Mouse (Mus musculus) forebrain, postnatal 0 days (tissue): ENCODE data around the gene Myl4. TPM values are rescaled to one million over a fixed set of nuclear protein-coding genes. Genes with fewer than 3 reads are reported as not detected.

Source experiments
- ATAC-seq: fragments of 200-750 bp; cut with Nextera tagmentation; 2 replicates; pipeline ENCODE4 v1.8.0; 2017; ENCODE audit warnings: mild to moderate bottlenecking, moderate library complexity
- DNase-seq: peaks from one replicate; pipeline ENCODE4 v3.0.0-alpha.2; 2015
- H3K27ac ChIP-seq: fragments of 300-500 bp; sonication (generic); 2 replicates; pipeline ENCODE4 v1.5.1; 2014; ENCODE audit warnings: low read depth, mild to moderate bottlenecking, antibody characterized with exemption, low read length, moderate library complexity, mixed read lengths
- H3K27me3 ChIP-seq: fragments of 300-500 bp; sonication (generic); 2 replicates; pipeline ENCODE4 v1.6.1; 2014; ENCODE audit warnings: mild to moderate bottlenecking, low read length, mixed read lengths; ENCODE audit not compliant: insufficient read depth
- H3K36me3 ChIP-seq: fragments of 300-500 bp; sonication (generic); 2 replicates; pipeline ENCODE4 v1.6.1; 2014; ENCODE audit warnings: mild to moderate bottlenecking, moderate library complexity; ENCODE audit not compliant: insufficient read depth
- H3K4me1 ChIP-seq: fragments of 300-500 bp; sonication (generic); 2 replicates; pipeline ENCODE4 v1.6.1; 2014; ENCODE audit warnings: antibody characterized with exemption; ENCODE audit not compliant: insufficient read depth
- H3K4me2 ChIP-seq: fragments of 300-500 bp; sonication (generic); 2 replicates; pipeline ENCODE4 v1.6.1; 2014; ENCODE audit warnings: low read depth, mild to moderate bottlenecking, moderate library complexity
- H3K4me3 ChIP-seq: fragments of 300-500 bp; sonication (generic); 2 replicates; pipeline ENCODE4 v1.5.1; 2014; ENCODE audit warnings: low read depth, low read length, mixed read lengths
- H3K9ac ChIP-seq: fragments of 300-500 bp; sonication (generic); 2 replicates; pipeline ENCODE4 v1.6.1; 2014; ENCODE audit warnings: mild to moderate bottlenecking
- H3K9me3 ChIP-seq: fragments of 300-500 bp; sonication (generic); 2 replicates; pipeline ENCODE4 v1.6.1; 2016; ENCODE audit warnings: low read length
- CTCF ChIP-seq: sonication (generic); IDR thresholded peaks from 2 replicates; pipeline ENCODE4 v1.5.1; 2016; ENCODE audit warnings: antibody characterized with exemption, control low read depth, low read depth
- WGBS: fragments of 180-500 bp; shearing (Covaris S2); extraction: QIAGEN DNeasy Blood & Tissue Kit; methylation state at CpG from one replicate; pipeline ENCODE4 v1.1.7; 2014; 5-methylcytosine and 5-hydroxymethylcytosine counted together
- polyA plus RNA-seq: library from polyadenylated mRNA; unstranded; fragments of >200 nt; fragmentation: Nextera tagmentation; extraction: Ambion mirVana; gene quantifications from 2 replicates; pipeline ENCODE4 v1.2.1, GENCODE M21; 2015
- total RNA-seq: library from RNA; depleted of rRNA; stranded (reverse); fragments of >200 nt; gene quantifications from 2 replicates; pipeline ENCODE4 v1.2.3, GENCODE M21; 2014

Myl4 gene
- total and polyA plus RNA-seq, 2 experiments from 2014 or later: 0.67 to 4.6 TPM

DNA sequence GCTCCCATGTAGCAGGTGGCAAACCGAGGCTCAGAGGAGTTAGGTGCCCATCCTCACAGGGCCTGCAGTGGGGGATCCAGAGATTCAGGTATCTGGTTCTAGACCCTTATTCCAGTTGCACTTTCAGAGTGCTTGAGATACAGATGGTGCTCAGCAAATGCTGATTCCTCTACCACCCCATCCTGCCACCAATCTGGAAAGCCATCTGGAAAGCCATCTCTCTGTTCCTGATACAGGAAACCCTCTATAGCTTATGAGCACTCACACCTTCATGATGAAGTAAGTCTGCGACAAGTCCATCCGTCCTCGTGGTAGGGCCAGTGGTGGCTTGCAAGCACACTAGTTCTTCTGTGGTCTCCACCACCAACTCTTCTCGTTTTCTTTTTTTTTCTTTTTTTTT is 30.1 kb downstream of the Myl4 start:
- no peaks in the 10 kb centered on the region for H3K9me3 ChIP-seq
- H3K27ac ChIP-seq: no peak overlapping the region
- no peak overlapping the region for H3K9ac ChIP-seq
- no peak for DNase-seq
- TF ChIP-seq CTCF: no peak
- 90% methylated on average over 5 of the region's 5 CpGs for WGBS
- H3K4me3 ChIP-seq: no peak overlapping the region
- no peak overlapping the region for H3K4me2 ChIP-seq
- H3K36me3 ChIP-seq: no peaks in the 10 kb centered on the region
- H3K4me1 ChIP-seq: no peaks in the 10 kb centered on the region
- no peaks in the 10 kb centered on the region for H3K27me3 ChIP-seq
- ATAC-seq: no peak

DNA sequence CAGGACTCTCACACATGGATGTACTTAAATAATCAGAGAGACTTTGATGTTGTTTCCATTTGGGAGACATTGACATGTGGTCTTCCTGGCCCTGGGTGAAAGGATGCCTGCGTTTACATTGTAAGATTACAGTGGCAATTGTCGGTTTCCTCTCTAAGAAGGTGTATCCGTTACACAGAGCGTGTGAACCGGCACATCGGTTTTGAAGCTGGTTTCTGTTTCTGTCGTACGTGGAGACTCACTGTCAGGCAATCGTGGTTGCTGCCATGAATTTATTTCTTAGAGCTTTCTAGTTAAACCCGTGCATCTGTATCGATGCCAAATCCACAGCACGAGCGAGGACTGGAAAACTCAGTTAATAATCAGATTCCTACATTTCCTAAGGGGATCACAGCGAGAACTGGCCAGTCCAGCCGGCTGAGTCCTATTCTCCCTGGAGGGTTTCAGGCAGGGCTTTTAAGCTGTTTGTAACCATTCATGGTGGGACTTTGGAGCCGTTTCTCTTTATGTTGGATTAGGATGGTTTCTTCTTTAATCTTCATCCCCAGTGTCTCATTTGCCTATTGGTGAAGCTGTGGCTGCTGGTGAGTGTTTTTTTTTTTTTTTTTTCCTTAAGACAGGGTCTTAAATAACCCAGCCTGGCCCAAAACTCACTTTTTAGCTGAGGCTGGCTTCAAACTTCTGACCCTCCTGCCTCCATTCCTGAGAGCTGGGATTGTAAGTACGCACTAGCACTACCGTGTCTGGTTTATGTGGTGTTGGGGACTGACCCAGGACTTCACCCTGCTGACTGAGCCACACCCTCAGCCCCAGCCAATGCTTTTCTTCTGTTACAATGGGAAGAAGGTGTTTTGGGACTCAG is 31.2 kb downstream of the Myl4 start:
- ATAC-seq (no peak), DNase-seq (no peak)
- Histone ChIP-seq H3K4me2 (no peak overlapping the region), H3K4me1 (no peaks in the 10 kb centered on the region), H3K9me3 (no peaks in the 10 kb centered on the region), H3K27ac (no peak overlapping the region), H3K36me3 (no peaks in the 10 kb centered on the region), H3K27me3 (no peaks in the 10 kb centered on the region), H3K9ac (no peak overlapping the region), H3K4me3 (no peak overlapping the region)
- TF ChIP-seq CTCF: no peak
- WGBS: 58% methylated on average over 18 of the region's 18 CpGs

DNA sequence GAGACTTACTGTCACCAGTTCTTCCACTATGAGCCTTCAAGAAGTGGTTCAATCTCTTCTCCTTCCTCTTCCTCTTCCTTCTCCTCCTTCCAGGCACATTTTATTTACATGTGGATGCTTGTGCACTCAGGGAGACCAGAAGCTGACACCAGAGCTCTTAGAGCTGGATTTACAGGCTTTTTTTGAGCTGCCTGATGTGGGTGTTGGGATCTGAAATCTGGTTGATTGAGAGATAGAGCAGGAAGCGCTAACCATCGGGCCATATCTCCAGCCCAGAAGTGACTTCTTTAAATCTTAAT is 31.8 kb downstream of the Myl4 start:
- H3K36me3 ChIP-seq: no peaks in the 10 kb centered on the region
- no peak for DNase-seq
- TF ChIP-seq CTCF: no peak
- no peak overlapping the region for H3K4me3 ChIP-seq
- ATAC-seq: no peak
- H3K27ac ChIP-seq: no peak overlapping the region
- 91% methylated on average over 2 of the region's 2 CpGs for WGBS
- H3K4me2 ChIP-seq: no peak overlapping the region
- no peaks in the 10 kb centered on the region for H3K9me3 ChIP-seq
- H3K27me3 ChIP-seq: no peaks in the 10 kb centered on the region
- no peak overlapping the region for H3K9ac ChIP-seq
- no peaks in the 10 kb centered on the region for H3K4me1 ChIP-seq

DNA sequence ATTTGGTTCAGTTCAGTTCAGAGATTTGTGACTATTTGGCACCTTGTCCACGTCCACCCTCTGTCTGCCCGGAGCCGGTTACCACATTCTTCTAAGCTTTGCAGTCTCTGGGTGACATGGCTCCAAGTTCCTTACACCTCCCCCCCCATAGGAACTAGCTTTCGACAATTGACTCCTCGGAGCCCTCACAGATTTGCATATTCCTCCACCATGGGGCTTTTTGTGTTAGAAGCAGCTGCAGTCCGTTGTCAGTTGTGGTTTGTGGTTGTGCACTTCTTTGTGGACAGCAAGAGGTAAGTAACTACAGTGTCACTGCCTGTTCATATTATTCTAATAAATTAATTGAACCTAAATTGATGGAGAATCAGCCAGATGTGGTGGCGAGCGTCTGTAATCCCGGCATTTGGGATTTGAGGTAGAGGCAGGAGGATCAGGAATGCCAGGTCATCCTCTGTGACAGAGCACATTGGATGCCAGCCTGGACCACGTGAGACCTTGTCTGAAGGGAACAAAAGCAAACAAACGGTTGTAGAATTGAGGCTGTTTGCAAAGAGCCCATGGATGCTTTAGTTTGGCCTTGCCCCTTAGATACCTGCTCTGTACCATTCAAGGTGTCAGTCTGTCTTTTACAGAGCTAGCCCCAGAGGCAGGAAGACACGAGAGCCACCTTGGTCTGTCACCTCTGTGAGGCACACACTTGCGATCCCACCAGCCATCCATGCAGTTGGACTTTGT is 32.3 kb downstream of the Myl4 start:
- ATAC-seq (no peak), DNase-seq (no peak)
- WGBS: 61% methylated on average over 13 of the region's 13 CpGs
- H3K4me1 ChIP-seq: no peaks in the 10 kb centered on the region
- TF ChIP-seq CTCF: no peak
- H3K27me3 ChIP-seq: no peaks in the 10 kb centered on the region
- no peaks in the 10 kb centered on the region for H3K36me3 ChIP-seq
- H3K27ac ChIP-seq: no peak overlapping the region
- H3K9me3 ChIP-seq: no peaks in the 10 kb centered on the region
- no peak overlapping the region for H3K4me3 ChIP-seq
- H3K9ac ChIP-seq: no peak overlapping the region
- no peak overlapping the region for H3K4me2 ChIP-seq

DNA sequence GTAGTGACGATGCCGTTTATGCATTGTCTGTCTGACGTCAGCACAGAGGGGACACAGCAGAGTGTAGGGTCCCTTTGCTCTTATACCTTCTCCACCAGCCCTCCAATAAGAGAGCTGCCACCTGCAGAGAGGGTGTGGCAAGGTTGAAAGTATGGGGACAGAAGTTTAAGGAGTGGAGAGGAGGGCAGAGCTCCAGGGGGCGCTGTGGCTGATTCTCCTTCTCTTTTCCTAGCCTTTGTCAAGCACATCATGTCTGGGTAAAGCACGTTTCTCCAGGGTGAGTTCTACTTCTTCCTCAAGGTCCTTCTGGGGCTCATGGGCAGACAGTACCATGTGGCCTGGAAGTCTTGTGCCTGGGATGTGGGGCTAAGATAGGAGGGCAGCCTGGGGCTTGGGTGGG is 35.0 kb downstream of the Myl4 start:
- ATAC-seq: no peak
- no peak for TF ChIP-seq CTCF
- Histone ChIP-seq H3K4me3 (no peak overlapping the region), H3K4me1 (no peaks in the 10 kb centered on the region), H3K4me2 (no peak overlapping the region), H3K27me3 (no peaks in the 10 kb centered on the region), H3K9ac (no peak overlapping the region), H3K36me3 (no peaks in the 10 kb centered on the region), H3K27ac (no peak overlapping the region), H3K9me3 (0 out of 2 replicates have a peak, but pooled peaks cover 6% of the 10 kb centered on the region)
- WGBS: 77% methylated on average over 5 of the region's 5 CpGs
- DNase-seq: no peak

DNA sequence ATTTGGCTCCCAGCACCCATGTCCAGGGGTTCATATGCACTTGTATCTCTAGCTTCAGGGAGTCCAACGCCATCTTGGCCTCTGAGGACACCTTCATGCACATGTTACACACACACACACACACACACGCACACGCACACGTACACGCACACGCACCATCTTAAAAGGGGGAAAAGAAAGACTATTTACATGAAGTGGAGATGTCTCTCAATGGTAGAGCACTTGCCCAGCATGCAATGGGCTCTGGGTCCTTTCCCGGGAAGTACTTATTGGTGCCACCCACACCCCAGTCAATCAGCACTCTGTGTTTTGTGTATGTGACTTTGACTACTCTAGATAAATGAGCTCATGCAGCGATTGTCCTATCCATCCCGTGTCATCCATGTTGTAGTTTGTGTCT is 37.4 kb downstream of the Myl4 start:
- Histone ChIP-seq H3K27ac (no peak overlapping the region), H3K4me3 (no peak overlapping the region), H3K4me1 (no peaks in the 10 kb centered on the region), H3K4me2 (no peak overlapping the region), H3K36me3 (no peaks in the 10 kb centered on the region), H3K27me3 (no peaks in the 10 kb centered on the region), H3K9me3 (0 out of 2 replicates have a peak, but pooled peaks cover 6% of the 10 kb centered on the region), H3K9ac (no peak overlapping the region)
- no peak for ATAC-seq
- TF ChIP-seq CTCF: no peak
- 93% methylated on average over 9 of the region's 9 CpGs for WGBS
- no peak for DNase-seq

DNA sequence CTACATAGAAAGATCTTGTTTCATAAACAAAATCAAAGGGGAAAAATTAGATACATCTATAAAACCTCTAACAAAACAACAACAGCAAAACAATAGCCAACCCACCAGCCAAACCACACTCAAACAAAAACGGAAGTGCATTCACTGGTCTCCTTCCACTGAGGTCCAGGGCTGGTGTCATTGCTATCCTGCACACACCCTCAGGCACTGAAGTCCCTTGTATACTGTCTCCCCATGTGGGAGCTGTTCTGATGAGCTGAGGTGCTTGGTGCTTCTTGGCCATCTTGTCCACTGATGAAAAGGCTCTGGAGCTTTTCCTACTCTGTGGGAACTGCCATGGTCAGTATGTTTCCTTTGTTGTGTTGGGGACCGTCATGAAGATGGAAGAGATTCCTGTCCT is 38.0 kb downstream of the Myl4 start:
- Histone ChIP-seq H3K9ac (no peak overlapping the region), H3K4me2 (no peak overlapping the region), H3K9me3 (0 out of 2 replicates have a peak, but pooled peaks cover 6% of the 10 kb centered on the region), H3K36me3 (no peaks in the 10 kb centered on the region), H3K4me3 (no peak overlapping the region), H3K27me3 (no peaks in the 10 kb centered on the region), H3K4me1 (no peaks in the 10 kb centered on the region), H3K27ac (no peak overlapping the region)
- DNase-seq: no peak
- ATAC-seq: no peak
- 97% methylated on average over 2 of the region's 2 CpGs for WGBS
- no peak for TF ChIP-seq CTCF
